Comparison of ENCODE assay signal across 8 mouse cellular contexts in genomic region chr7:27506765-27507370, GRCm38 (mm10). TPM values are rescaled to one million over a fixed set of nuclear protein-coding genes. Genes with fewer than 3 reads are reported as not detected.
A peak's percentile ranks its signal among the peaks of the same experiment; 100 is the strongest.
DNase-seq lines count a peak whose midpoint lies in the region; ATAC-seq lines count a peak whose summit lies in the region.

No protein-coding gene starts in this region.

- 0 out of 2 replicates have a peak overlapping the region, but pooled peaks have one; percentile 68 for H3K9ac ChIP-seq in forebrain, embryonic 12.5 days
- H3K9ac ChIP-seq in liver, embryonic 12.5 days = peak overlapping the region; percentile 77
- H3K9ac ChIP-seq in stomach, embryonic 14.5 days (replicated peaks; ENCODE audit: low read depth, low read length) = no peak overlapping the region

- H3K9me3 ChIP-seq in forebrain, embryonic 12.5 days = no peaks in the 10 kb centered on the region
- no peaks in the 10 kb centered on the region for H3K9me3 ChIP-seq in liver, embryonic 12.5 days (replicated peaks)
- no peaks in the 10 kb centered on the region for H3K9me3 ChIP-seq in stomach, embryonic 14.5 days (ENCODE audit: control insufficient read depth, low read depth, low read length)

- WGBS in forebrain, embryonic 12.5 days = 51% methylated on average over 9 of the region's 9 CpGs
- WGBS in liver, embryonic 12.5 days (ENCODE audit: insufficient replicate concordance) = 45% methylated on average over 9 of the region's 9 CpGs
- WGBS in stomach, embryonic 14.5 days = 31% methylated on average over 9 of the region's 9 CpGs

- peak; percentile 46 for DNase-seq in kidney, postnatal 10 days
- DNase-seq in kidney, postnatal 14 days = no peak
- DNase-seq in adrenal gland, postnatal 4 days (ENCODE audit: low spot score in 2 of 2) = no peak
- no peak for DNase-seq in left cerebral cortex, adult 9 months (ENCODE audit: low spot score in 2 of 2)
- DNase-seq in left cerebral cortex, adult 18-20 months (ENCODE audit: low spot score in 2 of 2) = no peak

- H3K4me2 ChIP-seq in forebrain, embryonic 12.5 days = peak overlapping the region; percentile 64
- H3K4me2 ChIP-seq in liver, embryonic 12.5 days = peak overlapping the region; percentile 89
- H3K4me2 ChIP-seq in stomach, embryonic 14.5 days (replicated peaks; ENCODE audit: low read depth, low read length) = peak overlapping the region; percentile 43

- H3K27me3 ChIP-seq in forebrain, embryonic 12.5 days = no peaks in the 10 kb centered on the region
- H3K27me3 ChIP-seq in liver, embryonic 12.5 days (replicated peaks) = no peaks in the 10 kb centered on the region
- H3K27me3 ChIP-seq in stomach, embryonic 14.5 days (ENCODE audit: control insufficient read depth, insufficient read depth, low read length) = no peaks in the 10 kb centered on the region

- H3K36me3 ChIP-seq in forebrain, embryonic 12.5 days (replicated peaks) = no peaks in the 10 kb centered on the region
- H3K36me3 ChIP-seq in liver, embryonic 12.5 days = no peaks in the 10 kb centered on the region
- no peaks in the 10 kb centered on the region for H3K36me3 ChIP-seq in stomach, embryonic 14.5 days (ENCODE audit: control insufficient read depth, insufficient read depth, low read length)

- H3K4me3 ChIP-seq in forebrain, embryonic 12.5 days (replicated peaks) = peak overlapping the region; percentile 55; the same call in 1 of the 2 replicates
- H3K4me3 ChIP-seq in liver, embryonic 12.5 days = peak overlapping the region; percentile 69
- peak overlapping the region; percentile 37; the same call in 1 of the 2 replicates for H3K4me3 ChIP-seq in stomach, embryonic 14.5 days (ENCODE audit: low read depth, low read length)

- peak overlapping the region; percentile 97 for H3K27ac ChIP-seq in forebrain, embryonic 12.5 days
- peak overlapping the region; percentile 100 for H3K27ac ChIP-seq in liver, embryonic 12.5 days
- peak overlapping the region; percentile 96 for H3K27ac ChIP-seq in stomach, embryonic 14.5 days (ENCODE audit: low read length)

- ATAC-seq in forebrain, embryonic 12.5 days (ENCODE audit: low FRiP score) = no peak
- no peak for ATAC-seq in liver, embryonic 12.5 days
- ATAC-seq in stomach, embryonic 14.5 days (ENCODE audit: insufficient number of reproducible peaks, insufficient read depth, low FRiP score, low read depth) = no peak

- peaks cover 13% of the 10 kb centered on the region for H3K4me1 ChIP-seq in forebrain, embryonic 12.5 days
- peaks cover 29% of the 10 kb centered on the region for H3K4me1 ChIP-seq in liver, embryonic 12.5 days
- H3K4me1 ChIP-seq in stomach, embryonic 14.5 days (ENCODE audit: control insufficient read depth, insufficient read depth, low read length) = peaks cover 5% of the 10 kb centered on the region; the same call in 1 of the 2 replicates

RNA-seq across cellular contexts. Expression of gene Prx, which starts 7.7 kb away (rescaled TPM):
- 2.9 and 3.5 TPM in 2 replicates for polyA plus RNA-seq in forebrain, embryonic 12.5 days (2016; fragmentation: Nextera tagmentation; extraction: Ambion mirVana)
- 0.91 and 1.2 TPM in 2 replicates for polyA plus RNA-seq in liver, embryonic 12.5 days (2016; fragmentation: Nextera tagmentation; extraction: Ambion mirVana)
- 1.4 and 1.5 TPM in 2 replicates for polyA plus RNA-seq in stomach, embryonic 14.5 days (2014; fragmentation: Nextera tagmentation; extraction: Ambion mirVana)
- total RNA-seq in adrenal gland, postnatal 4 days (2021) = 1 to 10 TPM; 7.0 to 8.8 TPM
- total RNA-seq in left cerebral cortex, adult 18-20 months (2021) = under 1 TPM; 0.23 to 0.33 TPM

RNA-seq across cellular contexts. Expression of gene Hipk4, which starts 16.2 kb away (rescaled TPM):
- polyA plus RNA-seq in forebrain, embryonic 12.5 days (2016; fragmentation: Nextera tagmentation; extraction: Ambion mirVana) = 0.26 and 0.57 TPM in 2 replicates
- 0.17 and 0.23 TPM in 2 replicates for polyA plus RNA-seq in liver, embryonic 12.5 days (2016; fragmentation: Nextera tagmentation; extraction: Ambion mirVana)
- polyA plus RNA-seq in stomach, embryonic 14.5 days (2014; fragmentation: Nextera tagmentation; extraction: Ambion mirVana) = 1.0 and 1.3 TPM in 2 replicates
- 1 to 10 TPM; 1.4 to 1.8 TPM for total RNA-seq in adrenal gland, postnatal 4 days (2021)
- under 1 TPM in 1 of 2 experiments, not detected in 1; 0.14 TPM for total RNA-seq in left cerebral cortex, adult 18-20 months (2021)

RNA-seq across cellular contexts. Expression of gene Sertad1, which starts 20.2 kb away (rescaled TPM):
- polyA plus RNA-seq in forebrain, embryonic 12.5 days (2016; fragmentation: Nextera tagmentation; extraction: Ambion mirVana) = 12.9 and 13.1 TPM in 2 replicates
- polyA plus RNA-seq in liver, embryonic 12.5 days (2016; fragmentation: Nextera tagmentation; extraction: Ambion mirVana) = 19.5 and 20.9 TPM in 2 replicates
- 33.6 and 35.5 TPM in 2 replicates for polyA plus RNA-seq in stomach, embryonic 14.5 days (2014; fragmentation: Nextera tagmentation; extraction: Ambion mirVana)
- 10 to 100 TPM; 18.1 to 18.8 TPM for total RNA-seq in adrenal gland, postnatal 4 days (2021)
- total RNA-seq in left cerebral cortex, adult 18-20 months (2021) = 10 to 100 TPM; 15.3 to 26.9 TPM

RNA-seq across cellular contexts. Expression of gene Sertad3, which starts 33.3 kb away (rescaled TPM):
- polyA plus RNA-seq in forebrain, embryonic 12.5 days (2016; fragmentation: Nextera tagmentation; extraction: Ambion mirVana) = 20.0 and 21.9 TPM in 2 replicates
- 24.6 and 26.3 TPM in 2 replicates for polyA plus RNA-seq in liver, embryonic 12.5 days (2016; fragmentation: Nextera tagmentation; extraction: Ambion mirVana)
- 29.5 and 32.9 TPM in 2 replicates for polyA plus RNA-seq in stomach, embryonic 14.5 days (2014; fragmentation: Nextera tagmentation; extraction: Ambion mirVana)
- 10 to 100 TPM; 16.7 to 17.3 TPM for total RNA-seq in adrenal gland, postnatal 4 days (2021)
- 1 to 10 TPM; 3.5 to 3.9 TPM for total RNA-seq in left cerebral cortex, adult 18-20 months (2021)

RNA-seq across cellular contexts. Expression of gene Pld3, which starts 46.1 kb away (rescaled TPM):
- polyA plus RNA-seq in forebrain, embryonic 12.5 days (2016; fragmentation: Nextera tagmentation; extraction: Ambion mirVana) = 58.1 and 58.2 TPM in 2 replicates
- 46.6 and 49.1 TPM in 2 replicates for polyA plus RNA-seq in liver, embryonic 12.5 days (2016; fragmentation: Nextera tagmentation; extraction: Ambion mirVana)
- polyA plus RNA-seq in stomach, embryonic 14.5 days (2014; fragmentation: Nextera tagmentation; extraction: Ambion mirVana) = 75.6 and 78.7 TPM in 2 replicates
- total RNA-seq in adrenal gland, postnatal 4 days (2021) = 100 to 1,000 TPM; 132 to 133 TPM
- 100 to 1,000 TPM; 750 TPM for total RNA-seq in left cerebral cortex, adult 18-20 months (2021)
